Mouse (Mus musculus): ENCODE results near the gene Lnx2. TPM values are rescaled to one million over a fixed set of nuclear protein-coding genes. Genes with fewer than 3 reads are reported as not detected.
A peak's percentile ranks its signal among the peaks of the same experiment; 100 is the strongest.

Lnx2 gene
- polyA plus RNA-seq, 1 experiment from 2014 or later = 12.4 TPM

DNA sequence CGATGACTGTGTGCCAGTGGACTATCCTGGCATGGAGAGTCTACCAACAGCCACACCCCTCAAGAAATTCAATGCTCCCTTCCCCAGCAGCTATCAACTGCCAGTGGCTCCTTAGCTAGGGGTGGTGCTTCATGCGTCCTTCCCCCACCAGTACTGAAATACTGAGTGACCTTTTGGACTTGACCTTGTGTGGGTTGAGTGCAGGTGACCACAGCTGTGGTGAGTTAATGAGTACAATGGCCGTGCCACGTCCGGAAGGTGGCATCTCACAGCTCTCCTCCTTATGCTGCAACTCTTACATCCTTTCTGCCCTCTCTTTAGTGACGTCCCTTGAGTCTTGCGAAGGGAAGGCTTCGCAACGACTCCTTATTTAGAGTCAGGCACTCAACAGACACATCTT, 103.0 kb downstream of the Lnx2 start:
- no peak overlapping the region for H3K4me3 ChIP-seq (replicated peaks; ENCODE audit: low read depth, low read length)
- peak; percentile 51; the same call in 1 of the 2 replicates for ATAC-seq (replicated peaks; ENCODE audit: low FRiP score, low read depth)
- WGBS = 65% methylated on average over 9 of the region's 9 CpGs
- DNase-seq (ENCODE audit: low spot score) = no peak
- H3K9ac ChIP-seq (ENCODE audit: low read depth, low read length) = no peak overlapping the region
- no peaks in the 10 kb centered on the region for H3K27me3 ChIP-seq (ENCODE audit: insufficient read depth, low read length)
- no peaks in the 10 kb centered on the region for H3K36me3 ChIP-seq (ENCODE audit: insufficient read depth, low read length)
- H3K27ac ChIP-seq = no peak overlapping the region
- H3K4me1 ChIP-seq (replicated peaks; ENCODE audit: insufficient read depth, low read length) = peaks cover 11% of the 10 kb centered on the region
- no peak for TF ChIP-seq CTCF (IDR thresholded peaks at IDR 0.05; ENCODE audit: low read depth)
- no peak overlapping the region for H3K4me2 ChIP-seq (ENCODE audit: low read length)
- H3K9me3 ChIP-seq (replicated peaks; ENCODE audit: low read length) = no peaks in the 10 kb centered on the region

DNA sequence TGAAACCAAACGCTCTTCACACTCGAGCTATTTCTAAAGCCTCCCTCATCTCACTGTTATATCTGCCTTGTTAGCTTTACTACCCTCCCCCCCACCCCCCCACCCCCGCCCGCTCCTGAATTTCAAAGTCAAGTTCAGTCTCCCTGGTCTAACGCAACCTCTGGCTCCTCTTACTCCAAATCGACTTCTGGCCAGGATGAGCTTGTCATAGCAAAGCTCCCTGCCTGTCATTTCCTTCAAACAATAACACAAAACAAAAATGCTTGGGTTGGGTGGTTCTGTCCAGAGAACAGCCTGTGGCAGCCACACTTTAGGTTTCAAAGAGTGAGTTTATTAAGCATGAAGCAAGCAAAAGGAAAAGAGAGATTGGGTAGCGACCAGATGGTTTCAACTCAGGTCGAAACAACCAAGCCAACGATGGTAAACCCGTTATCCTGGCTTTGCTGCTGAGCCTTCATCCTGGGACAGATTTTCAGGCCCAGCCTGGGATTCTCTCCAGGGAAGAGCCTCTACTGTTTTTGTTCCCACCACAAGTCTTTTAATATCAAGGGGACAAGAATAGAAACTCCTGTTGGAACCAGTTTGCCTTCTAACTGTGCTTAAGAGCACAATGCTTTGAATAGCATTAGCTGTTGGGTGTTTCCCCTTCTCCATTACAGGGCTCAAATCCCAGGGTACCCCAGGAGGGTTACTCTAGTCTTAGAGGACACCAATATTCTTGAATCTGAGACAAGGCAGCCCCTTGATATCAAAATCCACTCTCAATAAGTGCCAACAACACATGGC, 104.4 kb downstream of the Lnx2 start:
- no peak overlapping the region for H3K4me2 ChIP-seq (ENCODE audit: low read length)
- H3K9ac ChIP-seq (ENCODE audit: low read depth, low read length) = no peak overlapping the region
- 37% methylated on average over 10 of the region's 10 CpGs for WGBS
- H3K9me3 ChIP-seq (replicated peaks; ENCODE audit: low read length) = no peaks in the 10 kb centered on the region
- DNase-seq (ENCODE audit: low spot score) (no peak), ATAC-seq (replicated peaks; ENCODE audit: low FRiP score, low read depth) (no peak)
- no peak overlapping the region for H3K27ac ChIP-seq
- no peaks in the 10 kb centered on the region for H3K27me3 ChIP-seq (ENCODE audit: insufficient read depth, low read length)
- no peaks in the 10 kb centered on the region for H3K36me3 ChIP-seq (ENCODE audit: insufficient read depth, low read length)
- TF ChIP-seq CTCF (IDR thresholded peaks at IDR 0.05; ENCODE audit: low read depth) = no peak
- no peak overlapping the region for H3K4me3 ChIP-seq (replicated peaks; ENCODE audit: low read depth, low read length)
- peaks cover 11% of the 10 kb centered on the region for H3K4me1 ChIP-seq (replicated peaks; ENCODE audit: insufficient read depth, low read length)

DNA sequence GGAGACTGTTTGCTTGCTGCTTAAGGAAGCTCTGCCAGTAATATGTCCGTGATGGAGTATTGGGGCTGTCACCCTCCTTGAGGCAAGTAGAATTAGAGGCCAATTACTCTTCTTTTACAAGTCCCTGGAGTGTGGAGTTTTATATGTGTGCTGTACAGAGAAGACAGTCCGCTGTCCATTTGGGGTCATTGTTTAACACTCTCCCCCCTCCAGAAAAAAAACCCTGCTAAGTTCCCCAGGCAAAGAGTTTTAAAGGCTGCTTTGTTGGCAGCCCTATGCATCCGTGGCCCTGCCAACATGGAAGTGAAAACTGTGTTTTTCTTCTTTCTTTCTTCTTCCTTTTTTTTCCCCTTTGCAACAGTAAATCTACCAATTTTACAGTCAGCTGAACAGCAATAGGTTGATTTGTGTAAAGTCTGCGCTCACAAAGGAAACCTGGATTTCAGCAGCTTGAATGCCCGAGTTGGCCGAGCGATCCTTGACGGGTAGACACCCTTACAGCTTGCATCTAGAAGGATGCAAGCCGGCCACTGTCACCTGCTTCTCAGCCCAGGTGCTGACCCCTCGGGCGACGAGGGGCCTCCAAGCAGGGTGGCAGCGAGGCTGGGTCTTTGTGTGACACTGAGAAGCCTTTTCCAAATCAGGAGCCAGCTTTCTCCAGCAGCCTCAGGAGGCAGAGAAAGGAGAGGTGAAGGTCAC, 107.5 kb downstream of the Lnx2 start:
- WGBS = 39% methylated on average over 13 of the region's 13 CpGs
- TF ChIP-seq CTCF (IDR thresholded peaks at IDR 0.05; ENCODE audit: low read depth) = no peak
- no peaks in the 10 kb centered on the region for H3K36me3 ChIP-seq (ENCODE audit: insufficient read depth, low read length)
- no peak overlapping the region for H3K27ac ChIP-seq
- no peak overlapping the region for H3K4me3 ChIP-seq (replicated peaks; ENCODE audit: low read depth, low read length)
- H3K9ac ChIP-seq (ENCODE audit: low read depth, low read length) = no peak overlapping the region
- ATAC-seq (replicated peaks; ENCODE audit: low FRiP score, low read depth) = no peak
- no peak overlapping the region for H3K4me2 ChIP-seq (ENCODE audit: low read length)
- H3K27me3 ChIP-seq (ENCODE audit: insufficient read depth, low read length) = no peaks in the 10 kb centered on the region
- DNase-seq (ENCODE audit: low spot score) = no peak
- H3K9me3 ChIP-seq (replicated peaks; ENCODE audit: low read length) = no peaks in the 10 kb centered on the region
- no peaks in the 10 kb centered on the region; the same call in 1 of the 2 replicates for H3K4me1 ChIP-seq (replicated peaks; ENCODE audit: insufficient read depth, low read length)

Other genes starting within 250 kb of the Lnx2 start
- gene Rpl21, start 243.7 kb downstream of the Lnx2 start, polyA plus RNA-seq (2015; fragmentation: Nextera tagmentation; extraction: Ambion mirVana) = 604 and 688 TPM in 2 replicates
- gene Rasl11a, start 231.5 kb downstream of the Lnx2 start, polyA plus RNA-seq (2015; fragmentation: Nextera tagmentation; extraction: Ambion mirVana) = 112 and 115 TPM in 2 replicates
- gene Gtf3a, start 127.9 kb downstream of the Lnx2 start, polyA plus RNA-seq (2015; fragmentation: Nextera tagmentation; extraction: Ambion mirVana) = 112 TPM in 2 replicates
- gene Mtif3, start 112.8 kb downstream of the Lnx2 start, polyA plus RNA-seq (2015; fragmentation: Nextera tagmentation; extraction: Ambion mirVana) = 30.6 and 32.3 TPM in 2 replicates
- 161 TPM in 2 replicates for gene Polr1d, start 464 bp upstream of the Lnx2 start, polyA plus RNA-seq (2015; fragmentation: Nextera tagmentation; extraction: Ambion mirVana)
- not detected in 2 replicates for gene Gsx1, start 112.1 kb upstream of the Lnx2 start, polyA plus RNA-seq (2015; fragmentation: Nextera tagmentation; extraction: Ambion mirVana)
- not detected in 2 replicates for gene Pdx1, start 193.4 kb upstream of the Lnx2 start, polyA plus RNA-seq (2015; fragmentation: Nextera tagmentation; extraction: Ambion mirVana)
- gene Cdx2, start 230.7 kb upstream of the Lnx2 start, polyA plus RNA-seq (2015; fragmentation: Nextera tagmentation; extraction: Ambion mirVana) = not detected in 2 replicates
- gene Urad, start 245.9 kb upstream of the Lnx2 start, polyA plus RNA-seq (2015; fragmentation: Nextera tagmentation; extraction: Ambion mirVana) = not detected in 2 replicates